Mouse (Mus musculus) retina, embryonic 14.5 days (tissue): ENCODE data around the gene Gm9117.
"Not testable (repeated sequence)": the region's sequence is repeated elsewhere in the genome, so short reads cannot be mapped to it uniquely, and the experiment has no call there.

Source experiments
- DNase-seq: peaks from one replicate; pipeline ENCODE4 v3.0.0-alpha.2; 2015; ENCODE audit warnings: low spot score

Gm9117 gene

DNA sequence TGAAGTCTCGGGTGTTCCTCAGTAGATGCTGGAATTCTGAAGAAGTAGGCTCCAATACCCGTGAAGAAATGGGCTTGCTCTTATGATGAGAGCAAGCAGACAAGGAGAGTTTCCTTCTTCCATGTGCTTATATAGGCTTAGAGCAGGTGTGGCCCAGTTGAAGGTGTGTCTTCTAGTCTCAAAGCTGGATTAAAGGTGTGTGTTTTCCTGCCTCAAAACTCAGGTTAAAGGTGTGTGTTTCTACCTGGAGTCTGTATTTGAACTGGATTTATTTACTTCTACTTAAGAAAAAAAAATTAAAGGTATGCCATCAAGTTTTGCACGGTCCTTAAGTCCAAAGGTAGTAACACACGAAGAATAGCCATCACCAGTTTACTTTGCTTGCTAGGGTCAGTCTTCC is at the start of gene Gm9117:
Gene Gm9117, minus strand, starts transcription at position 101 of the 400 bp plus-strand sequence.
- not testable (repeated sequence) for DNase-seq

DNA sequence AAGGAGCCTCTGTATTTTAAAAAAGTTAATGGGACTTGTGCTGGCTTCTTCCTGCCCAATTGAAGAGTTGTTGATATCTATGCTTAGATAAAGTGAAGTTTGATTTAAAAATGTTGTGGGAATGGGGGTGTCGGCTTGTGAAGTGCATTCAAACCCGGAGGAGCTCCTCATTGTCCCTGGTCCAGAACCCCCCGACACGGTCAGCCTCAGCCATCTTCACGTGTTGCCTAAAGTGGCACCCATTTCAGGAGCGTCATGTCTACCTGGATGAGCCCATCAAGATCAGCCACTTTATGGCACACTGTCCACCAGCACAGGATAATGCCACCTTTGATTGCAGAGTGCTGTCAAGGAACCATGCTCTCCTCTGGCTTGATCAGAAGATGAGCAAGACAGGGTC is 25.6 kb upstream of the Gm9117 start:
- DNase-seq: not testable (repeated sequence)

GRCm38 (mm10) chr3:93961214-93961613 is 17.9 kb upstream of the Gm9117 start, which contains the start of gene Tdpoz5:
Gene Tdpoz5, minus strand, starts transcription at chr3:93961314.
- DNase-seq: not testable (repeated sequence)

DNA sequence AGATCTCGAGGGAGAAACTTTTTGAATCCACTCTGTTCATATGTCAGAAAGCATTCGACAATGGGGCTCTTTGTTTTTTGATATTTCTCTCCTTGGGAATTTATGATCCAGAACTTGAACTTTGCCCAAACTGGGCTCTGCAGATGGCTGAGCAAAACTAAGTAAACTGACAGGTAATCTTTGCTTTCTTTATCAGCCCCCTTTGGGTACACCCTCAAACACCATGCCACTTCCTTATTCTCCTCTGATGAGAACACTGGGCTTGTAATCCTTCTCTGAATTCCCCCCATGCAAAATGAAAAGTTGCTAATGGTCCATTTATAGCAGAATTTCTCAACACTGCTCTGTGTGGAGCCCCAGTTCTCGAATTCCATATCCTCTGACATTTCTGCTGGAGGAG is 5.0 kb downstream of the Gm9117 start:
- DNase-seq: not testable (repeated sequence)
